Mouse (Mus musculus) thymus, postnatal 36 days (tissue): ENCODE measurements around the gene Prg4.

ENCODE experiments used
- DNase-seq, 2 experiments: peaks; one replicate each; pipeline ENCODE4 v3.0.0; 2022; ENCODE audit warnings: mixed read lengths in 2 of 2

Gene Prg4

GRCm38 (mm10) chr1:150466132-150466531 lies at the start of gene Prg4:
Gene Prg4, minus strand, starts transcription at chr1:150466165.
- no peak for DNase-seq

GRCm38 (mm10) chr1:150513041-150513440 lies 47.1 kb upstream of the Prg4 start:
- DNase-seq = no peak

- DNase-seq = no peak
These were observed 39.8 kb upstream of the Prg4 start for GRCm38 (mm10) chr1:150505794-150506193.

GRCm38 (mm10) chr1:150503321-150503720 lies 37.4 kb upstream of the Prg4 start:
- no peak for DNase-seq

- DNase-seq = no peak
These were observed 32.2 kb upstream of the Prg4 start for GRCm38 (mm10) chr1:150498177-150498576.

- no peak for DNase-seq
These were observed 31.7 kb upstream of the Prg4 start for GRCm38 (mm10) chr1:150497690-150498089.

GRCm38 (mm10) chr1:150496626-150497302 lies 30.8 kb upstream of the Prg4 start:
- no peak for DNase-seq

- DNase-seq = no peak
These were observed 23.2 kb upstream of the Prg4 start for GRCm38 (mm10) chr1:150489148-150489547.

GRCm38 (mm10) chr1:150480674-150481073 lies 14.7 kb upstream of the Prg4 start:
- no peak for DNase-seq

GRCm38 (mm10) chr1:150472525-150472924 lies 6.6 kb upstream of the Prg4 start:
- no peak for DNase-seq

- no peak for DNase-seq
These were observed 4.0 kb upstream of the Prg4 start for GRCm38 (mm10) chr1:150469992-150470391.

GRCm38 (mm10) chr1:150465364-150465763 lies 601 bp downstream of the Prg4 start:
- no peak for DNase-seq

- no peak for DNase-seq
These were observed 2.3 kb downstream of the Prg4 start for GRCm38 (mm10) chr1:150463691-150464090.

GRCm38 (mm10) chr1:150463068-150463467 lies 2.9 kb downstream of the Prg4 start:
- no peak for DNase-seq

GRCm38 (mm10) chr1:150460595-150460994 lies 5.4 kb downstream of the Prg4 start:
- DNase-seq = no peak

GRCm38 (mm10) chr1:150459599-150459998 lies 6.4 kb downstream of the Prg4 start:
- DNase-seq = no peak

- DNase-seq = no peak
These were observed 7.0 kb downstream of the Prg4 start for GRCm38 (mm10) chr1:150458977-150459376.

GRCm38 (mm10) chr1:150441731-150442130 lies 24.2 kb downstream of the Prg4 start:
- no peak for DNase-seq

GRCm38 (mm10) chr1:150438641-150439040 lies 27.3 kb downstream of the Prg4 start:
- no peak for DNase-seq

- DNase-seq = no peak
These were observed 39.7 kb downstream of the Prg4 start for GRCm38 (mm10) chr1:150426216-150426615.

GRCm38 (mm10) chr1:150425665-150426064 lies 40.3 kb downstream of the Prg4 start:
- DNase-seq = no peak

- DNase-seq = no peak
These were observed 47.5 kb downstream of the Prg4 start for GRCm38 (mm10) chr1:150418426-150418825.

GRCm38 (mm10) chr1:150416006-150416405 lies 50.0 kb downstream of the Prg4 start:
- no peak for DNase-seq

GRCm38 (mm10) chr1:150409996-150410395 lies 56.0 kb downstream of the Prg4 start:
- DNase-seq = no peak

GRCm38 (mm10) chr1:150407285-150407684 lies 58.7 kb downstream of the Prg4 start:
- no peak for DNase-seq
